Mouse (Mus musculus): ENCODE measurements around the gene Lgals3bp.

Lgals3bp gene

DNA sequence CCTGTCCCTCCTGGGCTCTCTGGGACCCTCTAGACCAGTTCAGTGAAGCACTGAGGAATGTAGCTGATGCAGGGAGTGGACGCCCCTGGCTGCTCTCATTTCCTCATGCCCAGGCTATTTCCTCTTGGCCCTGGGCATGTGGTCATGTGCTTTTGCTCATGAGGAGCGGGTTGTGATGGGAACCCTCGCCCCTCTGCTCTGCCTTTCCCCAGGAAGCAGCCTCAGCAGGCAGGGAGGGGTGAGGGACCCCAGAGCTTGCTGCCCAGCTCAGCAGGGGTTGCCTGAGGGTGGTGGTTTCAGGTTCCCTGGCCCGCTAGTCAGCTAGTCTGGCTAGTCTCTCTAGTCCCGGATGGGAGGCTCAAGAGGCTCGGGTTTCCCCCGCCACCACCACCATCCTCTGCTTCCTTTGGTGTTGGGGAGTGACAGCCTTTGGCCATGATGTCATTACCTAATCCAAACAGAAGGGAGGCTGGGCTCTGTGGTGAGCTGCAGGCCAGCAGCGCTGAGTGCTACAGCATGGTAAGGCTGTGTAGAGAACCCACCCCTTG lies 38.8 kb downstream of the Lgals3bp start:
- peak; percentile 83 for DNase-seq (ENCODE audit: low spot score)

DNA sequence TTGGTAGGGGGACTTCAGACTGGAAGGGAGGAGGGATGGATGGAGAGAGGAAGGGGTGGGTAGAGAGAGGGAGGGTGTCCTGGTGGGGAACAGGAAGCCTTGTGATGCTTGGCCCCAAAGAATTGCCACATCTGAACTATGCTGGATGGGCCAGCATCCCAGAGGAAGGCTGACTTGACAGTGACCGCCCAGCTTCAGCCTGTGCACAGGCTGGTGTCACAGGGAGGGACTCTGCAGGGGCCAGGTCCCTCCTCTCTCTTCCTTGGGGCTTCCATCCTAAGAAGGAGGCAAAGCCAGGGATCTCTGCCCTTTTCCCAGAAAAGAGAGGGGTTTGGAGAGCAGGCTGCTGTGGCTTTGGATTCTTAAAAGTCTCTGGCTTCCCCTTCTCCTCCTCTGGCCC lies 39.4 kb downstream of the Lgals3bp start:
- DNase-seq (ENCODE audit: low spot score) = no peak

DNA sequence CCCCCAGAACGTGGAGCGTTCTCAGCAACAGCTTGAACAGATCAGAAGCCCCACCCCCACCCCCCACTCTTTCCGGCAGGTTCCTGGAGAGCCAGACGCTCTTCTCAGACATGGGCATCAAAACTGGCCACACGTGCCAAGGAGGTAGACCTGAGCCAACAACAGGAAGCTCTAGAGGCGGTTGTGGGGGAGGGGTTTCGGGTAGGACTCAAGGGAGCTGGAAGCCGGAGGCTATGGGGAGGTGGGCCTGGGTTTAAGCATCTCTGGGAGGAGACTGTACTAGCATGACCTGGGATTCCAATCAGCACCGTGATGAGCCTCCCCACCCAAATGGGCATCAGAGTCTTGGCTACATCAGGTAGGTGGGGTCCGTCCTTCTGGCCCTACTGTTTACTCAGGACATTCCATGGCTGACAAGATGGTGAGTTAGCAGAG lies 41.0 kb downstream of the Lgals3bp start:
- no peak for DNase-seq (ENCODE audit: low spot score)

DNA sequence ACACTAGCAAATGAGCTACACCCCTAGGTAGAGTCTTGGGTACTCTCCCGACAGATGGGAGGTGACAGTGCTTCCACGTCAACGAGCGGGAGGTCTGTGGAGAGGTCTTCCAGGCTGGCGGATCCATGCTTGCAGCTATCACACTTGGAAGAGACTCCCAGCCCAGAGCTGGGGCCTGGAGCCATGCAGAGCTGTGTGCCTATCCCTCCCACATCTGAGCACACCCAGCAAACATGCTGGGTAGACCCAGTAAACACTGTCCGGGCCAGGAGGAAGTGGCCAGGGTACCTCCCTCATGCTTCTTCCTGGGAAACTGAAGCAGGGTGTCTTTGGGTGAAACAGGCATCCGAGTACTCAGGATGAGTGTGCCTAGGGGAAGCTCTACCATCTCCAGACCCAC lies 41.4 kb downstream of the Lgals3bp start:
- no peak for DNase-seq (ENCODE audit: low spot score)

DNA sequence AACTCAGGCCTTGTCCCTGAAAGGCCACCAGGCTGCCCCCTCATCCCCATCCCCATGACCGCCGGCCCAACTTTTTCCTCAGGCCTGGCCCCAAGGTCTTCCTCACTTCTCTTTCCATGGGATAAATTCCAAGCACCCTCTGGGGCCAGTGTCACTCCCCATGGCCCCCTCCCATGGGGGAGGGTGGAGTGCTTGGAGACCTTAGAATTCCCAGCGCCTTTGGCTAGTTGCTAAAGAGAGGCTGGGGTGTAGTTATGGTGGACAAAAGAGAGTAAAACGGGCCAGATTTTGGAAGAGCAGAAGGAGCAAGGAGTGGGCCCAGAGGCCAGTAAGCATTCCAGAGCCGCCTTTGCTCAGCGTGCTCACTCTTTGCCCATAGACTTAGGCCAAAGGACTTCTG lies 46.3 kb downstream of the Lgals3bp start, which contains the start of gene Timp2:
Gene Timp2, minus strand, starts transcription at position 101 of the 400 bp plus-strand sequence.
- DNase-seq (ENCODE audit: low spot score) = no peak

DNA sequence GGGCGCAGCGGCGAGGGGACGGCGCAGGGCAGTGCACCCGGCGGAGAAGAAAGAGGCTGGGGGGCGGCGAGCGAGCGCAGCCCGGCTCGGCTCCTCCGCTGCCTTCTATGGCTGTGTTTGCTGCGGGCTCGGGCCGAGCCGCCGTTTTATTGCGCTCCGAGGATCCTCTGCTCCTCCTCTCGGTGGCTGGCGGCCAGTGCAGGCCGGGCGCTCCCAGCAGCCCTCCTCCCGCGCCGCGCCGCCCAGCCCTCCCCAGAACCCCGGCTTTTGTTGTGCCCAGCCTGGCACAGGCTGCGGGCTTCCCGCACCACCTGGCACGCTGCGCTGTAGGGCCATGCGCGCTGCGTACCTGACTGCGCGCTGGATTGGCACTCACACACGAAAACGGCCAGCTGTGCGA lies 46.7 kb downstream of the Lgals3bp start:
- DNase-seq (ENCODE audit: low spot score) = peak; percentile 88

DNA sequence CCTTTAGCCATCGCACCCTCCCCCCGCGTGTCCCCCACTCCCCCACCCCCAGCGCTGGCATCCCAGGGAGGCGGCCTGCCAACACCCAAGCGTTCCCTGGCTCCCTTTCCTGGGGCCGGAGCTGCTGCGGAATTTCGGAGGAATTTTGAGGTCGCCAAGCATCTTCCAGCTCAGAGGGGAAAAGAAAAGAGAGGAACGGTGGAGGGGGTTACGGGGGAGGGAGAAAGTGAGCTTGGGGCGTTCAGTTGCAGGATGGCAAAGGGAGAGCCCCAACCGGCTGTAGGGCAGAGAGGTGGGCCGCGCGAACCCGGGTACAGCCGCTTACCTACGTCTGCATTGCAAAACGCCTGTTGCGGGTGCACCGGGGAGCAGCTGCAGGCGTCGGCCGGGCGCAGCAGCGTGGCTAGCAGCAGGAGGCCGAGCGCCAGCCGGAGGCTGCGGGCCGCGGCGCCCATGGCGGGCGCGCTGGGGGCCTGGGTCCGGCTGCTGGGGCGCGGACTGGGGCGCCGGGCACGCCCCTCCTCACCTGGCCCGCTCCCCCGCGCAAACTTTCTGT lies 47.2 kb downstream of the Lgals3bp start:
- peak; percentile 27 for DNase-seq (ENCODE audit: low spot score)

DNA sequence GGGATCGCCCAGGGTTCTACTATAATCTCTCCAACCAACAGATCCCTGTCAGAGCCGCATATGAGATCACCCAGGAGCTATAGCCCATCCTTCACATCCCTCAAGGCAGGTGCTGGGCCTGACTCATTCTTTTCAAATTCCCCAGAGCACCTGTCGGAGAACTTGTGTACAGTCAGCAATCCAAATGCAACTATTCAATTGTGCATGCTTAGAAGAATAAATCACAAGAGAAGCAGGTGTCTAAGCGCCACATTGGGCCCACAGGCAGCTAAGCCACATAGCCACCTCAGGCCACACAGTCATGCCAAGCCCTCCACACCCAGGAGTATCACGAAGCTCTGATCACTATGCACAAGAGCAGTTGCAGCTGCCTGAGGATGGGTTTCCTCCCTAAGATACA lies 52.4 kb downstream of the Lgals3bp start:
- DNase-seq (ENCODE audit: low spot score) = no peak

DNA sequence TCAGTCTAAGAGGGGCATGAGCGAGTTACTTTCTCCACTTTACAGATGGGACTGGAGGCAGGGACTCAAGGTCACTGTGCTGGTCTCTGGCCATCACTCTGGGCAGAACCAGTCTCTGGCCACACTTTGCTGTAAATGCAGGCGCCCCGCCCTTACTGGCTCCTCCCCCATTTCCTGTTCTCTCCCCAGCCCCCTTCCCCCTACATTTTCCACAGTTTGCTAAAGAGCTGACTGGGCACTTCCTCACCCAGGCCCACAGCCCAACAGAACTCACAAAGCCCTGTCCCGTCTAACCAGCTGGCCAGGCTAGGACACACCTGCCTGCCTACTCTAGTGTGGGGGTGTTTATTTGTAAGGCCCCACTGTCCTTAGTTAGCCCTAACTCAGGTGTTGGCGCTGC lies 53.0 kb downstream of the Lgals3bp start:
- no peak for DNase-seq (ENCODE audit: low spot score)

DNA sequence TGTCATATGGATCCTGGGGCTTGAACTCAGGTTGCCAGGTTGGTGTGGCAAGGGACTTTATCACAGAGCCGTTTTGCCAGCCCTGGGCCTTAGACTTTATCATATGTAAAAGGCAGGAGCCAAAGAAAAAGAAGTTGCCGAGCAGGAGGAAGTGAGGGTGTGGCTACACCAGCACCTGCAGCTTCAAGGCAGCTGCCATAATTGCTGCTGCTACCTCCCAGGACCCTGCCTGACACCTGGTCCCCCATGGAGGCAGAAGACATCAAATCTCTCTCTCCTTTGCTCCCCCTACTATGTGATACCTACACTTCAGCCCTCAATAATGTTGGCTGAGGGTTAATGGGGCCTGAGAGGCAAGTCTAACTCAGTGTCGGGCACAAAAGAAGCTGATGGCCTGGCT lies 53.5 kb downstream of the Lgals3bp start:
- DNase-seq (ENCODE audit: low spot score) = no peak

DNA sequence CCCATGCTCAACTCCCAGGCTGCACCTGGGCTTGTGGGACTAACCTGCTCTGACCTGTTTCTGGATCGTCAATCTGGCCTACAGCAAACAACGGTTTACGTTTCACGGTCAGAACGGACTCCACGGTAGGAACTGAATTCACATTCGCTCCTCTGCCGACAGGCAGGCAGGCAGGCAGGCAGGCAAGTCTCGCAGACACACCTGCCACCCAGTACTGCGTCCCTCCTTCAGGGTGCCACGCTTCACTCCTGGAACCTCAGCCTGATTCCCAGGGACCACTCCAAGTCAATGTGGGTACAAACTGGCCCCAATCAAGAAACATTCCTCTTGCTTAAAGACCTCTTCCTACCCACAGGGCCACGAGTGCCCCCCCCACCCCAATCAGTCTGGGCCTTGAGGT lies 54.0 kb downstream of the Lgals3bp start:
- no peak for DNase-seq (ENCODE audit: low spot score)

DNA sequence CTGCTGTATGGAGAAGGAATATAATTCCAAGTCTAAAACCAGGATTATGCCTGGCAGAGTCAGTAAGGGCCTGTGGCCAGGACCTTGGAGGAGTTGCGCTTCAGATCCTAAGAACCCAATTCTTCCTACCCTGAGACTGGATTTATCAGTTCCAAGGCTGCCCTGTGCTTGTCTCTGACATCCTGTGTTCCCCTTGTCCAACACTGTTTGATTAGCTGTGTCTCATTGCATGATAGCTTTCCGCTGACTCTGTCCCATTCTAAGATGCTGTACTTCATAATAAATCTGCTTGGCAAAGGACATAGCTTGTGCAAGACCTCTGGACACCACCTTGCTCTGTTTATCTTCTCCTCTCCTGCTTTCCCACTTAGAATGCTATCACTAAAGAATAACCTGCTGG lies 54.5 kb downstream of the Lgals3bp start:
- DNase-seq (ENCODE audit: low spot score) = no peak

DNA sequence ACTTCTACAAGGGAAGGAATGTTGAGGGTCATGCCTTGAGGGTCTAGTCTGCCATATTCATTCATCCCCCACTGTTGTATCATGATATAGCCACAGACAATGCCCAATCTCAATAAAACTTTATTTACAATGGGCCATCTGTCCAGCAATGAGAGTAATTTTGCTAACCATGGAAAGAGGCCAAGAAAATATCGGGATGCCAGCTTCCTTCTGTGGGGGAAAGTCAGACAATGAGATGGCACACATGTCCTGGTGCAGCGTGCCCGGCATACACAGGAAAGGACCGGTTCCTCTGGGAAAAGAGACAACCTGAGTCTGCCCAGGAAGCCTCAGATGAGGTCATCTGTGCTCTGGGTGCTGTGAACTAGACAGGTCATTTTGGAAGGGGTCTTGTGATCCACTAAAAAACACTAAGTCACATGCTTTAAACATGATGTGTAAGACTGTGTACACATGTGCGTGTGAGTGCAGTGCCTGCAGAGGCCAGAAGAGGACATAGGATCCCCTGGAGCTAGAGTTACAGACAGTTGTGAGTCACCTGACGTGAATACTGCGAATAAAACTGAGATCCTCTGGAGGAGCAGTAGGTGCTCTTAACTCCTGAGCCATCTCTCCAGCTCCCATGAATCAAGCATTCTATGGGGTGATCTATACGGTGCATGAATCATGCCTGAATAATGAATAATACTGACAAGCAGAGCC lies 55.3 kb downstream of the Lgals3bp start:
- no peak for DNase-seq (ENCODE audit: low spot score)

DNA sequence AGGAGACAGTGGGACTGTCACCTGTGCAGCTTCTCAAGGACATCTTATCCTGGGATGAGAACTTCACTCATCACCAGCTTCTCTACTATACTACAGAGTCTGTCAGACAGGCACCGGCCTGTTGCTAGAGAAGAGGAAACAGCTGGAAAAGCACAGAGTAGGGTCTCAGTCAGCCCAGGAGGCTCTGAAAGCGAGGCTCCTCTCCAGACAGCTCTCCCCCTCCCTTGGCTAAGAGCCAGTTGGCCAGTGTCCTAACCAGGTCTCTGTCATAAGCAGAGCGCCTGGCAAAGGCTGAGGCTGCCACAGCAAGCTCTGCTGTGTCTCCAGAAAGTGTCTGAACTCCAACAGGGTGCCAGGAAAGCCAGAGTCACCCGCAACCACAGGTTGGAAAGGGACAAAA lies 56.2 kb downstream of the Lgals3bp start:
- DNase-seq (ENCODE audit: low spot score) = no peak

DNA sequence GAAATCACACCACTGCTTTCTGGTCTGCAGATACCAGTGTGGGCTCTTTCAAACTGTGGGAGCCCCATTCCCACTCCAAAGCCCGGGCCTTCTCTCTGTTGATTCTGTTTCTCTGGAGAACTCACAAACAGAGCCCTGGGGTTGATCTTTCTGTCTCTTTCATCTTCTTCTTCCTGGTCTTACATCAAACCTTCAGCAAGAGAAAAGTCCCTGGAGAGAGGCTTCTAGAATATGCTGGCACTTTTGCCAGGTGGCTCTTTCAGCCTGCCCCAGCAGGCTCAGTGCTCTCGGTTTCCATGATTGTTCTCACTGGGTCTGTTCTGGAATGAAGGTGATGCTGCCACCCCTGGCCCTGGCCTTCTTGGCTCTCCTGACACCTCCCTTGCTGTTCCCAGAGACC lies 58.3 kb downstream of the Lgals3bp start:
- no peak for DNase-seq (ENCODE audit: low spot score)
